Mouse (Mus musculus) erythroblast, embryonic 14.5 days (primary cell): ENCODE results near the gene Cyp39a1.

Experiments used
- GATA1 ChIP-seq: IDR thresholded peaks from 2 replicates; pipeline ENCODE4 v1.6.1; 2012; ENCODE audit warnings: low read length, inconsistent platforms, mixed read lengths
- TAL1 ChIP-seq: IDR thresholded peaks from 3 replicates; pipeline ENCODE4 v1.6.1; 2012; ENCODE audit warnings: low read length, inconsistent platforms, mixed read lengths

- TF ChIP-seq TAL1 = no peak
- TF ChIP-seq GATA1 = no peak
Observed at GRCm38 (mm10) chr17:43644375-43644774, 22.9 kb upstream of the Cyp39a1 start.
